Mouse (Mus musculus) ES-E14 (cell line): ENCODE data around the gene Fam214a.

ENCODE experiments used
- CHD2 ChIP-seq: IDR thresholded peaks from 2 replicates; pipeline ENCODE4 v1.6.1; 2014; ENCODE audit warnings: mild to moderate bottlenecking, low read depth, low read length, inconsistent platforms
- HCFC1 ChIP-seq: IDR thresholded peaks from 2 replicates; pipeline ENCODE4 v1.6.1; 2012; ENCODE audit warnings: low read length, inconsistent platforms, borderline replicate concordance; ENCODE audit not compliant: insufficient read depth
- MAFK ChIP-seq: IDR thresholded peaks from 2 replicates; pipeline ENCODE4 v1.6.1; 2014; ENCODE audit warnings: mild to moderate bottlenecking, low read depth, low read length, inconsistent platforms; ENCODE audit not compliant: insufficient read depth
- ZC3H11A ChIP-seq: IDR thresholded peaks from 2 replicates; pipeline ENCODE4 v1.6.1; 2012; ENCODE audit warnings: low read depth, mild to moderate bottlenecking, inconsistent platforms, low read length, borderline replicate concordance

DNA sequence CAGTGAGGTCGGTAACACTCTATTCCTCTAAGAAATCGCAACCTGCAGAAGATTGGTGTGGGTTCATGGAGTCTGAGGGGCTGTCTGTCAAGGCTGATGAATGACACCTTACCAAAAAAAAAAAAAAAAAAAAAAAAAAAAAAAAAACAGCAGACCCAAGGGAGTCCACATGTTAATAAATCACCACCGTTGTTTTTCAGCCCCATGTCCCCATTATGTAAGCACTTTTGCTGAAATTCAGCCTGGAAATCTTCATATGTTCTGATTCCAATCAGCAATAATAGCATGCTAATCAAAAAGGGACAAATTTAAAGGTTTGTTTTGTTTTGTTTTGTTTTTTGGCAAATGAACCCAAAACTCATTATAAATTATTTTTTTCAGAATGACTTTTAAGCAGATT, 37.1 kb upstream of the Fam214a start:
- TF ChIP-seq HCFC1 (no peak), CHD2 (no peak), ZC3H11A (no peak), MAFK (no peak)
